Mouse (Mus musculus): ENCODE results near the gene Cfap44. TPM values are rescaled to one million over a fixed set of nuclear protein-coding genes. Genes with fewer than 3 reads are reported as not detected.

The Cfap44 gene
- total RNA-seq (2022), result not detected

DNA sequence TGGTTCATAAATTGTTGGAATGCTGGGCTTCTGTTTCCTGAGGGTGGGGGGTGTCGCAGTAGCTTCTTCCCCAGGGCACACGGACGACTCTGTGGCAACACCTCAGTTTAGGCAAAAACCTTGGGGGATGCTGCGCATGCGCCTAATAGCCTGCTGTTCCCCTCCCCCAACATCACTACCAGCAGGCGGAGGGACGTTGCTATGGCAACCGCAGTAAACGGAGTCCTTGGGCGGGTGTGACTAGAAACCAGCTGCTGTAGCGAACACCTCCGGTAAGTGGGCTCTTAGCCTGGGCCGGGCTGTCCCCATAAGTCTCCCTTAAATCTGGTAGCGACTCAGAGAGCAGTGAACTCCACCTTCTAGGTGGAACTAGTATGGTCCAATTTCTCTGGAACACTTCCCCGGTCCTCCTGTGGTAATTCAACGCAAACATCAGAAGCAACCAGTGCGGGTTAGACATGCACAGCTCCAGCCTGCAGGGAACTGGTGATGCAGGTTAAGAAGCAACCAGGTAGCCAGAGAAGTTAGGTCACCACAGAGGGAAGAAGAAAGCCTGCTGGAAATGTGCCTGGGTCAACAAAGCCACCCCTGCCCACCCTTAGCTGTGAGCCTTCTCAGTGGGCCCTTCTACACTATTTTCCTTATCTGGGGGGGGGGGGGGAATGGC is at the start of gene Cfap44:
Gene Cfap44 (plus strand): TSS at position 220 of the 667 bp plus-strand sequence.
- DNase-seq (ENCODE audit: low spot score in 2 of 2), result no peak

GRCm38 (mm10) chr16:44347071-44347901 is 47.3 kb upstream of the Cfap44 start, which contains the start of gene Spice1:
TSS of gene Spice1 (plus strand) at chr16:44347121.
- peak; percentile 90 to 93 for DNase-seq (ENCODE audit: low spot score in 2 of 2)

- DNase-seq (ENCODE audit: low spot score in 2 of 2), result no peak
These were observed 44.7 kb upstream of the Cfap44 start for GRCm38 (mm10) chr16:44349801-44350397.

DNA sequence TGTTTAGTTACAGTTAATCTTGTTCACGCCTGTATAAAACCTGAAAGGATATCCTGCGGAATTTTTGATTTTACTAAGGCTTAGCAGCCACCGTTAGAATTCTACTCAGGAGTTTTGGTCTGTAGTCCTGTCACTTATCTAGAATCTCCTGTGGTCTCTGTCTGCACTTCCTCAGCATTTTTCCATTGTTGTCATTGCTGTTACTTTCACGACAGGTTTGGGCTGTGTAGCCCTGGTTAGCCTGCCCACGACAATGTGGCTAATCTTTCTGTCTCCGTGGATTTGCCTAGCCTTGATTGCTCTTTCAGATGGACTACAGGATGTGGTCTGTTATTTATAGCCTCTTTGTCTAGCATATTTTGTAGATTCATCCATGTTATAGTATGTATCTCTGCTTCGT is 38.3 kb upstream of the Cfap44 start:
- DNase-seq (ENCODE audit: low spot score in 2 of 2), result no peak

GRCm38 (mm10) chr16:44357571-44358268 is 36.9 kb upstream of the Cfap44 start:
- no peak for DNase-seq (ENCODE audit: low spot score in 2 of 2)

DNA sequence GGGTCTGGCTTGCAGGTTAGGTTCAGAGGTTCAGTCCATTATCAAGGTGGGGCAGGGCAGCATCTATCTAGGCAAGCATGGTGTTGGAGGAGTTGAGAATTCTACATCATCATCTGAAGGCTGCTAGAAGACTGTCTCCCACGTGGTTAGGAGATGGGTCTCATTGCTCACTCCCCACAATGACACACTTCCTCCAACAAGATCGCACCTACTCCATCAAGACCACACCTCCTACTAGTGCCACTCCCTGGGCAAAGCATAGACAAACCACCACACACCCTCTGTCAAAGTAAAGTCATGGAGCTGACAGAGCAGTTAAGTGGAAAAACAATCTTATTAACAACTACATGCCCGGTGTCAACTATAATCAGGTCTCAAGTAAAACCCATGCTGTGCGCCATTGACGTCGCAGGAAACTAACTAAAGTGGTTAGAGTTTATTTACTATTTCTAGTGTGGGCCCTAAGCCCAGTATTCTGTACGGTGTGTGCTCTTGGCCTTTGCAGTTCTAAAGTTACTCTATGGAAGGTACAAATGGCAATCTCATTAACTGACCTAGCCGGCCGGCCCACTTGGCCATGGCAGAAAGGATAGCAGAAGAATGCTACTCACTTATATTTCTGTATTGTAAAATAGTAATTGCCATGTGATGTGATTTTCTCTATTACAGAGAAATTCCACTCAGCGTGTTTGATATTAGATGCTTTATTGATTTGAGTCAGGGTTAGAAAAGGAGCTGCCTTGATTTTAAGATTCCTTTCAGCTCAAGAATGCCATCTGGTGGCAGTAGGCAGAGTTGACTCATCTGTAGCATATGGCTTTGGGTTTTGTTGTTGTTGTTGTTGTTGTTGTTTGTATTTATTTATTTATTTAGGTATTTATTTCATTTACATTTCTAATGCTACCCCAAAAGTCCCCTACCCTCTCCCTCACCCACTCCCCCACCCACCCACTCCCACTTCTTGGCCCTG is 32.4 kb upstream of the Cfap44 start:
- DNase-seq (ENCODE audit: low spot score in 2 of 2), result no peak

DNA sequence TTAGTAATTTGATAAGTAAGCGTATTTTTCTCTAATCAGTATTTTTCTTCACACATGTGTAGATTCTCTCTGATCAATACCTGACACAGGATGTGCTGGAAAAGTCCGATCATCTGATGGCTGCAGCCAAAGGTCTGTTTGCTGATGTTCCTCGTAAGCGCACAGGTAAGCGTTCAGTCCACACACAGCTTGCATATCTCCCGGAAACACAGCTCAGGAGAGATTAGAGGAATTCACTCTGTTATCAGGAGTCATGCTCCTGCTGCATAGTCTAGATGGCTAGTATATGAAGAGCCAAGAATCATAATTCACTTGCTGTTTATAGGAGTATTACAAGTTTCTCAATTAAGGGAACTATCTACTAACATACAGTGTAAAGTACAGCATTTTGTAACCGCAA is 29.1 kb upstream of the Cfap44 start:
- DNase-seq (ENCODE audit: low spot score in 2 of 2), result no peak

- DNase-seq (ENCODE audit: low spot score in 2 of 2), result no peak
These were observed 19.1 kb upstream of the Cfap44 start for GRCm38 (mm10) chr16:44375459-44375858.

DNA sequence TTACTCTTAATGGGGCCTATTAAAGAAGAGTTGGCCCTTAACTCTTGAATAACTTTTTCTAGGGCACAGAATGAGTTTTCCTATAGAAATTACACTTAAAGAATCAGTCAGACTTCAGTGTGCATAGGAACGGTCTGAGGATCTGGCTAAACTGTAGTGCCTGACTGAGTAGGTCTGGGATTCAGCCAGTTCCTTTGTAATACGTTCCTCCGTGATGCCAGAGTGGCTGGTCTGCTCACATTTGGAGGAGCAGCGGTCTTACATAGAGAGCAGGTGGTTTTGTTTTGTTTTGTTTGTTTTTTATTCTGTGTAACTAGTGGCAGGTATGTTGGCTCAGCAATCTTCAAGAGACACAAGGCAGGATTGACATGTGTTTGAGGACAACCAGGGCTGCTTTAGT is 14.6 kb upstream of the Cfap44 start:
- DNase-seq (ENCODE audit: low spot score in 2 of 2), result no peak

- DNase-seq (ENCODE audit: low spot score in 2 of 2), result no peak
These were observed 13.0 kb upstream of the Cfap44 start for GRCm38 (mm10) chr16:44381578-44381977.

- no peak for DNase-seq (ENCODE audit: low spot score in 2 of 2)
These were observed 11.0 kb upstream of the Cfap44 start for GRCm38 (mm10) chr16:44383549-44383948.

DNA sequence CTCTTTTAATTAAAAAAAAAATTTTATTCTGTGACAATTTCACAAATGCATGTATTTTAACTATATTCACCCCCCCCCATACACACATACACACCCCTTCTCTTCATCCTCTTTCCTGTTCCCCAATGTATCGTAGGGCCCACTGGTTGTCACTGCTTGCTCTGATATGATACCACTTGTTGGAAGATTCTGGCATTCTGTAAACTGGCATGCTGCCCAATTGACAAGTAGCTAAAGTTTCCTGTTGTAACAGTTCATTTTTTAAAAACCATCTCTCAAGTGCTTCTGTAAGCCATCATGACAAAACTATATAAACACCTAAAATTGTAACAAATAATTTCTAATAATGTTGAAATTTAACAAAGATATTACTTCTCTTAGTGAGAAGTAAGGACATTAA is 10.3 kb upstream of the Cfap44 start:
- DNase-seq (ENCODE audit: low spot score in 2 of 2), result no peak

DNA sequence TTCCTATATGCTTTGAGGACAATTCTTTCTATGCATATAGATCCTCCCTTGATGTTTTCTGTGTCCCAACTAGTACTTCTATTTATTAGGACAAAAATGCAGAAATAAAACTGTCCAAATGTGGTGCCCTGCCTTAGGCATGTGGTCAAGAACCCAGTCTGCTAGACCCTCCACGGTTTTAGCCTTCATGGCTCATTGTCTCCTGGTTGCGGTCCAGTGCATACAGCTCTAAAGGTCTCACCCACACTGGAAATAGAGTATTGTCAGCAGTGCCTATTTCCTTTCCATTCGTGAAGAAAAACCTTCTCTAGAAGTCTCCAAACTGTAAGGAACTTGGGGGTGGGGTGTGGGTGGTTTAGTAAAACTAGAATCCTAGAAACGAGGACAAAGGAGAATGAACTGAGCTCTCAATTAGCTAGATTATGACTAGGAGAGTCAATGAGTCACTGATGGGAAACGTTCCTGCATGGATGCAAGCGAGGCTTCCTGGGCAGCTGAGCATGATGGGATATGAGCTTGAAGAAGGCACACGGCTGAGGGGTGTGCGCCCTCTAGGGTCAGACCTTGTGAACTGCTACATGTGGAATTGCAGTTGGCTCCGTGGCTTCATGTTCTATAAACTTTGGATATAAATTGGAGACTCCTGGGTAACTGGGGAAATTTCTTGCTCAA is 2.6 kb upstream of the Cfap44 start:
- DNase-seq (ENCODE audit: low spot score in 2 of 2), result no peak

GRCm38 (mm10) chr16:44404933-44405332 is 10.3 kb downstream of the Cfap44 start:
- DNase-seq (ENCODE audit: low spot score in 2 of 2), result no peak

- DNase-seq (ENCODE audit: low spot score in 2 of 2), result no peak
These were observed 12.6 kb downstream of the Cfap44 start for GRCm38 (mm10) chr16:44407211-44407610.

DNA sequence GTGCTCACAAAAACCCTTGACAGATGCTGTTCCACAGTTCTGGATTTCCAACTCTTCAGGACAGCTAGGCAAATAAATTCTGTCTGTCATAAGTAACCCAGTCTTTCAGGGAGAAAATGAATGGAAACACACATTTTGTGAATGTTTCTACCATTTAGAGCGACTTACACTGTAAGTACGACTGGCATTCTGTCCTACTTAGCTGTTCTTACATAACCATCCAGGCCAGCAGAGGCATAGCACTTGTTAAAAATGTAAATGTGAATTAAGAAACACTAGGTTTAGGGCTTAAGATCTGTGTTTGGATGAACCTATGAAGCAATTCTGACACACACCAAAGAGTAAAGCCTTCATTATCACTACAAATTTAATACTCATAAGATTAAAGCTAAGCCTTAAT is 13.7 kb downstream of the Cfap44 start:
- no peak for DNase-seq (ENCODE audit: low spot score in 2 of 2)

DNA sequence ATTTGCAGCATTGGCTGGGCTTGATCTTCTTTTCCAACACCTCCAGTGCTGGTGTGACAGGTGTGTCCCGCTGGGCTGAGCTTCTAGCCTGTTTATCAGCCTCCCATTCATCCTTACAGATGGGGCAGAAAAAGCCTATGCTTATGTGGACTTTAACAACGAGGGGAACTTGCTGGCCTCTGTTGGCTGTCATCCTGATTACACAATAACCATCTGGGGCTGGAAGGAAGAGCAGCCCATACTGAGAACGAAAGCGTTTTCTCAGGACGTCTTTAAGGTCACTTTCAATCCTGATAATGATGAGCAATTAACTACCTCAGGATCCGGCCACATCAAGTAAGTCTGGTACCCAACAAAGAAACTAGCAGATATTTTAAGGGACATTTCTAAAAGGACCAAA is 15.6 kb downstream of the Cfap44 start:
- DNase-seq (ENCODE audit: low spot score in 2 of 2), result no peak

DNA sequence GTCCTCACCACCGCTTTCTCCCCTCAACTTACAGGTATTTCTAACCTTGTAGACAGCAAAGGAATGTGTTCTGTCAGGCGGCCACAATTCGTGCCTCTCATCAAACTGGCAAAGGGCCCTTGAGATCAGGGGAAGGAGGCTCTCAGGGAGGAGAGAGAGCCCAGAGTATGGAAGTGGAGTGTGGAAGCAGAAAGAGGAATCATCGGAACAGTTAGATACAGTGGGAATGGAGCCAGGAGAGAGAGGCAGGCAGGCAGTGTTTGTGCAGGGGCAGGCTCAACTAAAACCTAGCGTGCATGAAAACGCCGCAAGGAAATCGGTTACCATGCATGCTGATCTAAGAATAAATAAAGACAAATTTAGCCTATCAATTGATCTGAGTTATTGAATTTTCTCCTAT is 23.0 kb downstream of the Cfap44 start:
- DNase-seq (ENCODE audit: low spot score in 2 of 2), result no peak

DNA sequence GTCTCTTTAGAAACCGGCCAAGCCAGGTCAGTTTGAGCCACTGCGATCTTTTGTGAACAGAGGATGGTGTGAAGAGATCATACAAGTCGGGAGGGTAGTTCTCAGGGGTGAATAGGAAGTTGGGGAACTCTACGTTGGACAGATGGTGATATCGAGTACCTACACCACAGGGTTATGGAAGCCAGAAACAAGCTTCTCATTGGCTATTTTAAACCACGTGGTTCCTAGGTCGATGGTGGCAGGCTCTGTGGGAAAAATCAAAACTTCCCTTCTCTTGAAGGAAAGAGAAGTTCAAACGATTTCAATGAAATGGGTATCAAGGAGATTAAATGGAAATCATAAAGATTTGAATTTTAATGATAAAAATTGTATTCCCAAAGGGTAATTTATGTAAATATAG is 27.1 kb downstream of the Cfap44 start:
- no peak for DNase-seq (ENCODE audit: low spot score in 2 of 2)

- DNase-seq (ENCODE audit: low spot score in 2 of 2), result no peak
These were observed 28.9 kb downstream of the Cfap44 start for GRCm38 (mm10) chr16:44423499-44423898.

All from gastrocnemius, adult 8-10 months (tissue).